Mouse (Mus musculus) stomach, postnatal 0 days (tissue): ENCODE data around the gene Astn2.

ENCODE experiments used
- CTCF ChIP-seq: IDR thresholded peaks from 2 replicates; pipeline ENCODE4 v1.5.1; 2016; ENCODE audit warnings: antibody characterized with exemption, low read depth, mild to moderate bottlenecking, moderate library complexity
- EP300 ChIP-seq: optimal IDR thresholded peaks from 2 replicates; pipeline ENCODE3; 2016; ENCODE audit warnings: antibody characterized with exemption

GRCm38 (mm10) chr4:66312733-66313132 lies 91.7 kb downstream of the Astn2 start:
- TF ChIP-seq CTCF (no peak), EP300 (no peak)
